Mouse (Mus musculus) right cerebral cortex, postnatal 4 days (tissue): ENCODE measurements around the gene Pygl.

Source experiments
- DNase-seq: peaks from one replicate; pipeline ENCODE4 v3.0.0-alpha.2; 2022

Pygl gene

GRCm38 (mm10) chr12:70231294-70231693, at the start of gene Pygl:
Gene Pygl (minus strand): TSS chr12:70231488.
- DNase-seq = no peak

GRCm38 (mm10) chr12:70280930-70281329, 49.6 kb upstream of the Pygl start:
- no peak for DNase-seq

GRCm38 (mm10) chr12:70280381-70280780, 49.1 kb upstream of the Pygl start:
- DNase-seq = no peak

- no peak for DNase-seq
These were observed 46.0 kb upstream of the Pygl start for GRCm38 (mm10) chr12:70277071-70277939.

GRCm38 (mm10) chr12:70269724-70270123, 38.4 kb upstream of the Pygl start:
- no peak for DNase-seq

GRCm38 (mm10) chr12:70267314-70267713, 36.0 kb upstream of the Pygl start:
- no peak for DNase-seq

- DNase-seq = no peak
These were observed 35.2 kb upstream of the Pygl start for GRCm38 (mm10) chr12:70266494-70266931.

- no peak for DNase-seq
These were observed 32.4 kb upstream of the Pygl start for GRCm38 (mm10) chr12:70263721-70264120.

- no peak for DNase-seq
These were observed 31.1 kb upstream of the Pygl start for GRCm38 (mm10) chr12:70262271-70262953.

GRCm38 (mm10) chr12:70251210-70251884, 20.1 kb upstream of the Pygl start:
- no peak for DNase-seq

GRCm38 (mm10) chr12:70249616-70250157, 18.4 kb upstream of the Pygl start:
- no peak for DNase-seq

- no peak for DNase-seq
These were observed 16.6 kb upstream of the Pygl start for GRCm38 (mm10) chr12:70247683-70248474.

- DNase-seq = no peak
These were observed 11.3 kb upstream of the Pygl start for GRCm38 (mm10) chr12:70242550-70242949.

- no peak for DNase-seq
These were observed 8.5 kb upstream of the Pygl start for GRCm38 (mm10) chr12:70239741-70240140.

- no peak for DNase-seq
These were observed 7.3 kb upstream of the Pygl start for GRCm38 (mm10) chr12:70238604-70239003.

- DNase-seq = peak; percentile 84
These were observed 3.7 kb upstream of the Pygl start for GRCm38 (mm10) chr12:70234938-70235484.

- DNase-seq = peak; percentile 47
These were observed 3.1 kb upstream of the Pygl start for GRCm38 (mm10) chr12:70234411-70234810.

GRCm38 (mm10) chr12:70233637-70234315, 2.5 kb upstream of the Pygl start:
- DNase-seq = no peak

- no peak for DNase-seq
These were observed 794 bp upstream of the Pygl start for GRCm38 (mm10) chr12:70232020-70232544.

- DNase-seq = no peak
These were observed 3.1 kb downstream of the Pygl start for GRCm38 (mm10) chr12:70228155-70228554.
